Mouse (Mus musculus): ENCODE data around the gene Mtmr12.
A peak's percentile ranks its signal among the peaks of the same experiment; 100 is the strongest.

Mtmr12 gene

DNA sequence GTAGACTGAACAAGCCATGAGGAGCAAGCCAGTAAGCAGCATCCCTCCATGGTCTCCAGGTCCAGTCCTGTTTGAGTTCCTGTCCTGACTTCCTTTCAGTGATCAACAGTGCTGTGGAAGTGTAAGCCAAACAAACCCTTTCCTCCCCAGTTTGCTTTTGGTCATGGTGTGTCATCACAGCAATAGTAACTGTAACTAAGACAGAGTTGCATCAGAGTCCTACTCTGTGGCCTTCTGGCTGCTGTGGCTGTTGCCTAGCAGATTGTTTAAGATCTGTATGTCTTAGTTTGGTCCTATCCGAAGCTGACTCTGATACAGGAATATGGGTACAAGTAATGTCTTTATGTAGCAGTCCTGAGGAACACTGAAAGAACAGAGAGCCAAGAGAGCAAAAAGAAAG, 75.0 kb downstream of the Mtmr12 start:
- DNase-seq (ENCODE audit: low spot score) = no peak

- DNase-seq (ENCODE audit: low spot score) = no peak
Observed at GRCm38 (mm10) chr15:12284794-12285534, 80.1 kb downstream of the Mtmr12 start.

DNA sequence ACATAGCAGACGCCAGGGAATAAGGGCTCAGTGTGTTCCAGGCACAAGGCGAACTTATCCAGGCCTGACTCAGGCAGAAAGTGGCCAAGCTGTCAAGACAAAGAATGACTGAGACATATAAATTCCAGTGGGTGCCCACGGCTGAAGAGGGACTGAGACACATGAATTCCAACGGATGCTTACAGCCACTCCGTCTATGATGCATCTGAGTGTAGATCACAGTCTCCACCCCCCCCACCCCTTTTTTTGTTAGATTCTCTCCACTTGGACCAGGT, 80.6 kb downstream of the Mtmr12 start:
- no peak for DNase-seq (ENCODE audit: low spot score)

- no peak for DNase-seq (ENCODE audit: low spot score)
Observed at GRCm38 (mm10) chr15:12290330-12290729, 85.5 kb downstream of the Mtmr12 start.

DNA sequence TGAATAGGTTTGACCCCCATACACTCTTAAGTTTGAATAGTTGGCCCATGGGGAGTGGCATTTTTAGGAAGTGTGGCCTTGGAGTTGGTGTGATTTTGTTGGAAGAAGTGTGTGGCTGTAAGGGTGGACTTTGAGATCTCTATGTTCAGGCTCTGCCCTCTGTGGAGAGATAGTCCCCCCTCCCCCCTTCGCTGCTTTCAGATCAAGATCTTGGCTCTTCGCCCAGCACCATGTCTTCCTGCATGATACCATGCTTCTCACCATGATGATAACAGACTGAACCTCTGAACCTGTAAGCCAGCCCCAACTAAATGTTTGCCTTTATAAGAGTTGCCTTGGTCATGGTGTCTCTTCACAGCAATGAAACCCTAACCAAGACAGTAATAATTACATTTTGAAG, 86.9 kb downstream of the Mtmr12 start:
- no peak for DNase-seq (ENCODE audit: low spot score)

DNA sequence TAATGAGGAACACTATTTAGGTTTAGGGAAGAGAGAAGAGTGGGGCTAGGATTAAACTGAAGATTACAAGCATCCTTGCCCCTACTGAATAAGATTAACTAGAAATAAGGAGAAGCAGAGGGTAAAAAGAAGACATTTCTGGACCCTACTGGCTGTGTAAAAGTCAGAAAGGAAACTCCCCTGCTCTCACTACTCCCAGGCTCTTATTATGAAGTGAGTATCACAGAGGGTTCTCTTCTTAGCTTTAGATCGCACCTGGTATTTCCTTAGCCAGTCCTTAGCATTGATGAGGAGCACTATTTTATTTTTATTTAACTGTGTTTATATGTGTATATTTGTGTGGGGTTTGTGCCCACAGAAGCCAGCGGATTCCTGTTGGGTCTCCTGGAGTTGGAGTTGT, 91.4 kb downstream of the Mtmr12 start:
- no peak for DNase-seq (ENCODE audit: low spot score)

DNA sequence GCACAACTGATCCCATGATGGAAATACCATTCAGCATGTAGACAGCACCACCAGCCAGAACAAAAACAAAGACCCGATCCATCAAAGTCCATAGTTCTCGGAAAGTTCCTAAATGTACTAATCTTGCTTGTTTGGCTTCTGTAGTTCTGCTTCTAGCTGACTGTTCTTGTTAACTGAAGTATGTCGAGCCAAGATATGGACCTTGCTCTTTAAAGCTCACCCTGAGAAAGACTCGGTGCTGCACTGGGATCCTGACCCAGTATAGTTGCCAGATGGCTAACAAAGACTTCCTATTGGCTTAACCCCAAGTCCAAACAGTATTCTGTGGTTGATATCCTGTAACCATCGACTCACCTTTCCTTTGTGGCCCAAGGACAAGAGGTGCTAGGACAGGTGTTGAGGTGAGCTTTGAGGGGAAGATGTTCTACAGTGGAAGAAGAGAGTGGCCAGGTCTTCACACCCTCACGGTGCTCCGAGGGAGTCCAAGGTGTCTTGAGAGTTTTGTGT, 93.5 kb downstream of the Mtmr12 start:
- no peak for DNase-seq (ENCODE audit: low spot score)

- no peak for DNase-seq (ENCODE audit: low spot score)
Observed at GRCm38 (mm10) chr15:12301771-12302170, 96.9 kb downstream of the Mtmr12 start.

- no peak for DNase-seq (ENCODE audit: low spot score)
Observed at GRCm38 (mm10) chr15:12306188-12307071, 101.6 kb downstream of the Mtmr12 start.

- DNase-seq (ENCODE audit: low spot score) = no peak
Observed at GRCm38 (mm10) chr15:12307114-12307513, 102.3 kb downstream of the Mtmr12 start.

GRCm38 (mm10) chr15:12308539-12308938, 103.7 kb downstream of the Mtmr12 start:
- no peak for DNase-seq (ENCODE audit: low spot score)

DNA sequence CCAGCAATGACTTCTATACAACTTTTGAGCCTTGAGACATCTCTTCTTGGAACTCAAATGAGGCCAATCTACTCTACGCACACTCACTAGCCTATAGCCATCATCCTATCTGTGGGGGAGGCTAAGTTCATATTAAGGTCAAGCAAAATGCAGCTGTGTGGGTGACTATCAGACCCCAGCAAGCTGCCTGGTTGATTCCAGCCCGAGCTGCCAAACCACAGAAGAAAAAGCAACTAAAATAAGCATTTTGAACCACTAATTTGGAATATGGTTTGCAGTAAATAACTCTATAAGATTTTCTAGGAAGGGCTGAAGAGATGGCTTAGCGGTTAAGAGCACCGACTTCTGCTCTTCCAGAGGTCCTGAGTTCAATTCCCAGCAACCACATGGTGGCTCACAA, 105.8 kb downstream of the Mtmr12 start:
- DNase-seq (ENCODE audit: low spot score) = no peak

DNA sequence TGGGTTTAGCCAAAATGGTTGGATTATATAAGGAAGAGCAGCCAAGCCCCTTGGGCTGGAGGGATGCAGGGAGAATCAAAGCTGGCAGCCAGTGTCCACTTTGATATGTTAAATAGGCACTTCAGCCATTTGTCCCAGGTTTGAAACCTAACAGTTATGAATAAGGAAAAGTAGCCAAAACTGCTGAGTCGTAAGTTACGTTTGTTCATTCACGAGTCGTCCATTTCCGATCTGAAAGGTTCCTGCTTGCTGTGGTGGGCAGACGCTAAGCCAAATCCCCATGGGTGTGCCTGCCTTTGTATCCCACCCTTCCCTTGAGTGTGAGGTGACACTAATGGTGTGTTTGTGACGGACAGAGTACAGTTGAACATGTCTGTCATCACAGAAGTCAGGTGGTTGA, 106.6 kb downstream of the Mtmr12 start:
- no peak for DNase-seq (ENCODE audit: low spot score)

DNA sequence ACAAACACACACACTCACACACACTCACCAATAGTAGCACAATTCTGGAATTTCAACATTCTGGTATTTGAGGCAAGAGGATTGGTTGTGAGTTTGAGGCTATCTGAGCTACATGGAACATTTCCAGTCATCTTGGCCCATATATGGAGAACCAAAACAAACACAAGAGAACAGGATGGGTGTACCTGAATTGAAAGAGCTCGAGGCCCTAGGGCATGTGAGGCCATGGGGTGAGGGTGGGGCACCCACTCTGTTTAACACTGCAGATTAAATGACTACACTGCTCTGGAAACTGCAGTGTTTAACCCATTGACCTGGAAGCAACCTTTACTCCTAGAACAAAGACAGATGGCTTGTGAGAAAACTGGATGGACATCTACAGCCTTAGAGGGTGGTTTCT, 108.4 kb downstream of the Mtmr12 start:
- no peak for DNase-seq (ENCODE audit: low spot score)

GRCm38 (mm10) chr15:12314584-12314983, 109.8 kb downstream of the Mtmr12 start:
- DNase-seq (ENCODE audit: low spot score) = no peak

DNA sequence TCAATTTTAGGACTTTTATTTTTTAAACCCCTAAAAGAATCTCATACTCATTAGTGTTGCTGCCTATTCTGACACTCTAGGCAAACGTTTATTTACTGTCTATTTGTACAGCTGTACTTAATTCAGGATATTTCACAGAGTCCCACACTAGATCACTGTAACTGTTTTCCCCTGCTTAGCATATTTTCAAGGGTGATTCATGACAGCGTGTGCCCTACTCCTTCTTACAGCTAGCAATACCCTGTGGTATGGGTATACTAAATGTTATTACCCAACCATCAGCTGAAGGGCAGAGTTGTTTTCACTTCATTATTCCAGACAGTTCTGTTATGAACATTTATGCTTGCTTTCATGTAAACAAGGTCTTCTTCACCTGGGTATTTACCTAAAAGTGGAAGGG, 111.2 kb downstream of the Mtmr12 start:
- DNase-seq (ENCODE audit: low spot score) = no peak

- no peak for DNase-seq (ENCODE audit: low spot score)
Observed at GRCm38 (mm10) chr15:12317290-12317689, 112.5 kb downstream of the Mtmr12 start.

DNA sequence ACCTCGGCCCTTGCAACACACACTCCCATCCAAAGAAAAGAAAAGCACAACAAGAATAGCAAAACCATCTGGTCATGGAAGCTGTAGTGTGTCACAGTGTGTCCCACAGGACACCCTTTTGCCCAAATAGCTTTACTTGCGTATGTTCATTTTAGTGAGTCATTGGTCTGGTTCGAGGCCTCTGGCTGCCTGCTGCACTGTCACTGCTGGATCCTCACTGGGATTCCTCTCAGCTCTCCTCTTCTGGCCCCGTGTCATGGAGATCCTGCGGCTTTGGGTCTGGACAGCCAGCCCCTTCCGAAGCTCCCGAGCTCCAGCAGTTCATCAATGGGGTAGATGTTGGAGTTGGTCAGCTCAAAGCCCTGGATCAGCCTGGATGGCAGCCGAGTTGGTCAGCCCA, 113.6 kb downstream of the Mtmr12 start:
- no peak for DNase-seq (ENCODE audit: low spot score)

- DNase-seq (ENCODE audit: low spot score) = no peak
Observed at GRCm38 (mm10) chr15:12319889-12320288, 115.1 kb downstream of the Mtmr12 start.

DNA sequence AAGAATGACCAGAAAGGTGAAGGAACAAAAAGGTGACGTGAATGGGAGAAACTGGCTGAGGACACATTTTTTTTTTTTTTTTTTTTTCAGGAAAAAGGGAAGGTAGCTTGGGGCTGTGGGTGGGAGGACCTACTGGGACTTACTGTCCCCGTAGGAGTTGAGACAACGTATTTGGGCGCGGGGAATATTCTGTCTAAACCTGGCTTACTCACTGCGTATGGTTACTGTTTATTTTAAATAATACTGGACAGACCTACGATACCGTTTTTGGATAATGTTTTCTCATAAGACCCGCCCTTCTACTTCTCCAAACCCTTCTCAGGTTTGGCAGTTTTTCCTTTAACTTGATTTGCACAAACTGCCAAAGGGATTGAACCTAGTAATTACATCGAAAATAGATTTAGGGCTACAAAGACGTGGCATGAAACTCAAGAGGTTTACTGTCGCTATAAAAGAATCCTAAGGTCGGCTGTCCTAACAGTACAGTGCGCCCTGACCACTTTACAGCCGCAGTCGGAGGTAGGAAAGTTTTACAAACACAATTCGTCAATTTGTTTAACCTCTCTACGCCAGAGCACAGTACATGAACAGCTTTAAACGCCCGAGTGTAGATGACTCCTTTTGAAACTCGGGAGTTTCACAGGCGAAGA, 115.7 kb downstream of the Mtmr12 start:
- no peak for DNase-seq (ENCODE audit: low spot score)

GRCm38 (mm10) chr15:12321091-12321787, 116.4 kb downstream of the Mtmr12 start, which contains the start of gene Golph3:
TSS of gene Golph3 (plus strand) at chr15:12321450.
- peak; percentile 92 for DNase-seq (ENCODE audit: low spot score)
